Mouse (Mus musculus) spleen, adult 2 months (tissue): ENCODE data around the gene Lcn12.

Experiments
- CTCF ChIP-seq: fragments of 200-500 bp; IDR thresholded peaks from 2 replicates; pipeline ENCODE4 v1.5.1; 2011; ENCODE audit warnings: mild to moderate bottlenecking, inconsistent platforms; ENCODE audit not compliant: insufficient read depth, insufficient read length, insufficient replicate concordance; ENCODE audit errors: extremely low read depth
- POLR2A ChIP-seq: fragments of 200-500 bp; IDR thresholded peaks from 2 replicates; pipeline ENCODE4 v1.6.1; 2011; ENCODE audit warnings: low read depth, low read length, inconsistent platforms

DNA sequence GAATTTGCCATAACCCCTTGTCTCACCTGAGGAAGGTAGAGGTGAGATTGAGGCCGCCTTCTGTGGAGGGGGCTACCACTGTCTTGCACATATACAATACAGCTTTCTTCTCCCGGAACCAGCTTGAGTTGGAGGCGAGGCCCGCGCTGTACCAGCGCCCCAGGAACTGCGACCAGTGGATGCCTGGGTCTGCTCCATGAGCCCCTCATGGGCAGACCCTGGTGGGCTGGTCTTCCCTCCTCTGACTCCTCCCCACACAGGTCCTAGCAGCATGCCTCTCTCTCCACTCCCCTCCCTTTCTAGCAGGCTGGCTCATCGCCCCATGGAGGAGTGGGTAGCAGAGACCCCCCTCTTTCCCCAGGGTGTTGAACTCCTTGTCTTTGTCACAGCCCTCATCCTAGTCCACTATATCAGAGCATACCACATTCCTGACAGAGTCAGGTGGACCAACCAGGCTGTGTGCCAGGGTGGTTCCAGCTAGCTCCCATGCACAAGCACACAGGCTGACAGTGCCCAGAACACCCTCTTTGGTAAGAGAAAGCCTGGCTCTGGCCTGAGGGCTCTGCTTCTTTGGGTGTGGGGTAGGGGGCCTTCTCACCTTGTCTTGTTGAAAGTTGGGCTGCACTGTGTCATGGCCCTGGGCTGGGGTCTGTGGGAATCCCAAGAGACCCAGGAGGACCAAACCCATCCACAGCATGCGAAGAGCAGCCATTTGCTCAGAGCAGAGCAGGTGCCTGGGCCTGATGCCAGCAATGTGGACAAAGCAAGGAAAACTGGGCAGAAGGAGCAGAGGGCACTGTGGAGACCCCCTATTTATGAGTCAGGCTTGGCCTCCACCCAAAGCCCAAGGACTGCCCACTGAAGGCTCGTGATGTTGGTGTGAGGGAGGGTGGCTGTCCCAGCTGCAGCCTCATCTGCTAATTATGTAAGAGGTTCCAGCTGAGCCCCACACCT lies 24.5 kb downstream of the Lcn12 start:
- TF ChIP-seq POLR2A (no peak), CTCF (no peak)
